Mouse (Mus musculus) small intestine, adult 2 months (tissue): ENCODE measurements at regions not wholly inside any gene's neighbourhood (a gene's known extent, or its start where the extent isn't known, plus 50 kb on each side); places are given as distances from the start of the nearest gene placed in this dataset.

Experiments used
- H3K27ac ChIP-seq: fragments of 200-500 bp; 2 replicates; pipeline ENCODE4 v1.5.1; 2012; ENCODE audit warnings: low read depth, low read length, control low read depth, inconsistent platforms; ENCODE audit not compliant: insufficient read depth
- H3K27me3 ChIP-seq: fragments of 200-500 bp; 2 replicates; pipeline ENCODE4 v1.6.1; 2012; ENCODE audit warnings: mild to moderate bottlenecking, moderate library complexity, low read length, inconsistent platforms; ENCODE audit not compliant: control insufficient read depth, insufficient read depth
- H3K36me3 ChIP-seq: fragments of 200-500 bp; 2 replicates; pipeline ENCODE4 v1.6.1; 2012; ENCODE audit warnings: mild to moderate bottlenecking, low read length, control low read depth, inconsistent platforms; ENCODE audit not compliant: control insufficient read depth, insufficient read depth
- H3K4me1 ChIP-seq: fragments of 200-500 bp; 2 replicates; pipeline ENCODE4 v1.6.1; 2012; ENCODE audit warnings: low read length, inconsistent platforms, mixed read lengths; ENCODE audit not compliant: control insufficient read depth, insufficient read depth, insufficient read length
- H3K4me3 ChIP-seq: fragments of 200-500 bp; 2 replicates; pipeline ENCODE4 v1.5.1; 2012; ENCODE audit warnings: low read depth, mild to moderate bottlenecking, control low read depth, inconsistent platforms, low read length, moderate library complexity
- CTCF ChIP-seq: fragments of 200-500 bp; IDR thresholded peaks from 2 replicates; pipeline ENCODE4 v1.5.1; 2012; ENCODE audit warnings: low read depth, mild to moderate bottlenecking, control low read depth, inconsistent platforms, low read length, moderate library complexity, mixed read lengths; ENCODE audit not compliant: insufficient replicate concordance, insufficient read length; ENCODE audit errors: extremely low read depth
- POLR2A ChIP-seq: fragments of 200-500 bp; IDR thresholded peaks from 2 replicates; pipeline ENCODE4 v1.6.1; 2012; ENCODE audit warnings: low read depth, mild to moderate bottlenecking, control low read depth, inconsistent platforms, low read length, moderate library complexity
- WGBS: fragments of 180-500 bp; shearing (Covaris S2); methylation state at CpG from one replicate; pipeline ENCODE4 v1.1.7; 2018; 5-methylcytosine and 5-hydroxymethylcytosine counted together

- TF ChIP-seq CTCF (no peak), POLR2A (no peak)
- Histone ChIP-seq H3K4me1 (no peaks in the 10 kb centered on the region), H3K27me3 (no peaks in the 10 kb centered on the region), H3K27ac (no peak overlapping the region), H3K36me3 (no peaks in the 10 kb centered on the region), H3K4me3 (no peak overlapping the region)
- 91% methylated on average over 2 of the region's 2 CpGs for WGBS
Observed at GRCm38 (mm10) chr3:133617036-133617435, 72.1 kb upstream of the Tet2 start.

GRCm38 (mm10) chr3:133618491-133618890 lies 73.6 kb upstream of the Tet2 start:
- no peaks in the 10 kb centered on the region for H3K4me1 ChIP-seq
- H3K27ac ChIP-seq: no peak overlapping the region
- no peaks in the 10 kb centered on the region for H3K36me3 ChIP-seq
- H3K27me3 ChIP-seq: no peaks in the 10 kb centered on the region
- no peak for TF ChIP-seq CTCF
- no peak for TF ChIP-seq POLR2A
- no peak overlapping the region for H3K4me3 ChIP-seq
- WGBS: 75% methylated on average over 3 of the region's 3 CpGs

GRCm38 (mm10) chr3:133623201-133623744 lies 78.3 kb upstream of the Tet2 start:
- H3K36me3 ChIP-seq: no peaks in the 10 kb centered on the region
- no peaks in the 10 kb centered on the region for H3K4me1 ChIP-seq
- no peak overlapping the region for H3K4me3 ChIP-seq
- 34% methylated on average over 9 of the region's 9 CpGs for WGBS
- no peak overlapping the region for H3K27ac ChIP-seq
- no peak for TF ChIP-seq POLR2A
- no peak for TF ChIP-seq CTCF
- no peaks in the 10 kb centered on the region for H3K27me3 ChIP-seq

GRCm38 (mm10) chr3:133624079-133624875 lies 79.3 kb upstream of the Tet2 start:
- Histone ChIP-seq H3K4me3 (no peak overlapping the region), H3K27me3 (no peaks in the 10 kb centered on the region), H3K27ac (no peak overlapping the region), H3K36me3 (no peaks in the 10 kb centered on the region), H3K4me1 (no peaks in the 10 kb centered on the region)
- TF ChIP-seq POLR2A (no peak), CTCF (no peak)
- WGBS: 54% methylated on average over 3 of the region's 3 CpGs

- Histone ChIP-seq H3K4me3 (no peak overlapping the region), H3K27me3 (no peaks in the 10 kb centered on the region), H3K36me3 (no peaks in the 10 kb centered on the region), H3K27ac (no peak overlapping the region), H3K4me1 (no peaks in the 10 kb centered on the region)
- WGBS: 87% methylated on average over 3 of the region's 3 CpGs
- no peak for TF ChIP-seq POLR2A
- TF ChIP-seq CTCF: no peak
Observed at GRCm38 (mm10) chr3:133625046-133625445, 80.1 kb upstream of the Tet2 start.

- Histone ChIP-seq H3K27ac (no peak overlapping the region), H3K4me1 (no peaks in the 10 kb centered on the region), H3K27me3 (no peaks in the 10 kb centered on the region), H3K4me3 (no peak overlapping the region), H3K36me3 (no peaks in the 10 kb centered on the region)
- TF ChIP-seq CTCF (no peak), POLR2A (no peak)
- 23% methylated on average over 1 of the region's 1 CpGs for WGBS
Observed at GRCm38 (mm10) chr3:133626442-133626841, 81.5 kb upstream of the Tet2 start.

GRCm38 (mm10) chr3:133627116-133627844 lies 82.3 kb upstream of the Tet2 start:
- TF ChIP-seq CTCF: no peak
- H3K36me3 ChIP-seq: no peaks in the 10 kb centered on the region
- no peaks in the 10 kb centered on the region for H3K4me1 ChIP-seq
- H3K27ac ChIP-seq: no peak overlapping the region
- H3K27me3 ChIP-seq: no peaks in the 10 kb centered on the region
- 71% methylated on average over 3 of the region's 3 CpGs for WGBS
- no peak overlapping the region for H3K4me3 ChIP-seq
